Mouse (Mus musculus) lung, adult 2 months (tissue): Measurements from ENCODE around the gene Prpsap1.

Source experiments
- CTCF ChIP-seq: fragments of 200-500 bp; IDR thresholded peaks from 2 replicates; pipeline ENCODE4 v1.5.1; 2011; ENCODE audit warnings: mild to moderate bottlenecking, low read length, control low read depth; ENCODE audit not compliant: insufficient read depth
- POLR2A ChIP-seq: fragments of 200-500 bp; IDR thresholded peaks from 2 replicates; pipeline ENCODE4 v1.6.1; 2011; ENCODE audit warnings: low read depth, mild to moderate bottlenecking, control low read depth, low read length, borderline replicate concordance; ENCODE audit errors: extremely low read depth

DNA sequence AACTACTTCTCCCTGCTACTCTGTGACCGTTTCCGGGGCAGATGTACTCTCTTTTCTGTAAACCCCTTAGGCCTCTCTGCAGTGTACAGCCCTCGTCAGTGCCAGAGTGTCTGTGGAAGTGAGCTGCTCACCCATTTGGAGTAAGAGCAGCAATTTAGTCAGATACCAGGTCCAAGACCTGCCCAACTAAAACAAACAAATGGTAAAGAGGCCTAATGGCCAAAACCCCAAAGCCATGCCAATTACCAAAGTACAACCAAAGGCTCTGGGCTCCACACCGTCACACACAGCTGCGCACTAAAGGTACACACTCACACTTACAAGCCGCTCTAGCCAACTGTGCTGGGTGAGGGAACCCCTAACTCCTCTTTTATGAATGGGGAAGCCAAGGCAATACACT, 17.3 kb downstream of the Prpsap1 start:
- TF ChIP-seq CTCF (no peak), POLR2A (no peak)
